Mouse (Mus musculus): ENCODE data around the gene Nudt15. TPM values are rescaled to one million over a fixed set of nuclear protein-coding genes. Genes with fewer than 3 reads are reported as not detected.

Gene Nudt15
- polyA plus RNA-seq, 1 experiment from 2014 or later, result 6.8 TPM

- H3K4me2 ChIP-seq (replicated peaks; ENCODE audit: low read depth, low read length), result peak overlapping the region; percentile 77
- H3K36me3 ChIP-seq (ENCODE audit: control insufficient read depth, insufficient read depth, low read length), result 0 out of 2 replicates have a peak, but pooled peaks cover 3% of the 10 kb centered on the region
- H3K27ac ChIP-seq (ENCODE audit: low read length), result peak overlapping the region; percentile 49
- peak overlapping the region; percentile 83 for H3K9ac ChIP-seq (replicated peaks; ENCODE audit: low read depth, low read length)
- no peaks in the 10 kb centered on the region for H3K27me3 ChIP-seq (ENCODE audit: control insufficient read depth, insufficient read depth, low read length)
- WGBS, result 4% methylated on average over 52 of the region's 61 CpGs
- H3K4me1 ChIP-seq (ENCODE audit: control insufficient read depth, insufficient read depth, low read length), result peaks cover 4% of the 10 kb centered on the region; the same call in 1 of the 2 replicates
- no peaks in the 10 kb centered on the region for H3K9me3 ChIP-seq (ENCODE audit: control insufficient read depth, low read depth, low read length)
- ATAC-seq (ENCODE audit: insufficient number of reproducible peaks, insufficient read depth, low FRiP score, low read depth), result peak; percentile 96
- H3K4me3 ChIP-seq (ENCODE audit: low read depth, low read length), result peak overlapping the region; percentile 99
Observed at GRCm38 (mm10) chr14:73552341-73553121, 4.5 kb upstream of the Nudt15 start.

DNA sequence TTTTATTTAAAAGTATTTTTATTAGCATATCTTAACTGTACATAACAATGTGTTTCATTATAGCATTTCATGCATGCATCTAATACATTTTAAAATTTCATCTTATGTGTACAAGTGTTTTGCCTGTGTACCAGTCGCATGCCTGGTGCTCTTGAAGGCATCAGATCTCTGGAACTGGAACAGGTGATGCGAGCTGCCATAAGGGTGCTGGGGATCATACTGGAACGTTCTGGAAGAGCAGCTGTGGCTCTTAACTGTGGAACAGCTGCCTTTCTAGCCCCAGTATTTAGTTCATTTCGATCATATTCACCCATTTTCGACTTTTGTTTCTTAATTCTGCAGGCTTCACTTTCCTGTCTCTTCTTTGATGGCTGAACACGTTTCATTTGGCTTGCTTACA, 3.1 kb upstream of the Nudt15 start:
- no peaks in the 10 kb centered on the region for H3K9me3 ChIP-seq (ENCODE audit: control insufficient read depth, low read depth, low read length)
- H3K9ac ChIP-seq (replicated peaks; ENCODE audit: low read depth, low read length), result no peak overlapping the region
- H3K27ac ChIP-seq (ENCODE audit: low read length), result no peak overlapping the region
- peaks cover 4% of the 10 kb centered on the region; the same call in 1 of the 2 replicates for H3K4me1 ChIP-seq (ENCODE audit: control insufficient read depth, insufficient read depth, low read length)
- H3K4me3 ChIP-seq (ENCODE audit: low read depth, low read length), result no peak overlapping the region
- no peaks in the 10 kb centered on the region for H3K36me3 ChIP-seq (ENCODE audit: control insufficient read depth, insufficient read depth, low read length)
- ATAC-seq (ENCODE audit: insufficient number of reproducible peaks, insufficient read depth, low FRiP score, low read depth), result no peak
- H3K27me3 ChIP-seq (ENCODE audit: control insufficient read depth, insufficient read depth, low read length), result no peaks in the 10 kb centered on the region
- 81% methylated on average over 6 of the region's 6 CpGs for WGBS
- H3K4me2 ChIP-seq (replicated peaks; ENCODE audit: low read depth, low read length), result no peak overlapping the region

DNA sequence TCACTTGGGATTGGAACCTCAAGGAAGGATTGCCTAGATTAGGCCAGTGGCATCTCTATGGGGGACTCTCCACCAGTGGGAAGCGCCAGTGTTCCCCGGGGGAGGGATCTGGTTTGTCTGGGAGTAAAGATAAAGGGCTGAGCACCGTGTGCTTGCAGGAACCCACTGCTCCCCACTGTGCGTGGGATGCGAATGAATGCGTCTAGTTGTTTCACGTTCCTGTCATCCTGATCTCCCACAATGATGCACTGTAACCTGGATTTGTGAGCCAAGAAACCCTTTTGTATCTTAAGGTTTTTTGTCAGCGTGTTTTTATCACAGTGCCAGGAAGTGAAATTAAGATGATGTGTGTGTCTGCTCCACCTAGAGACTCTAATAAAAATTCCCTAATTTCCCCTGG, 2.7 kb upstream of the Nudt15 start:
- H3K27me3 ChIP-seq (ENCODE audit: control insufficient read depth, insufficient read depth, low read length), result no peaks in the 10 kb centered on the region

DNA sequence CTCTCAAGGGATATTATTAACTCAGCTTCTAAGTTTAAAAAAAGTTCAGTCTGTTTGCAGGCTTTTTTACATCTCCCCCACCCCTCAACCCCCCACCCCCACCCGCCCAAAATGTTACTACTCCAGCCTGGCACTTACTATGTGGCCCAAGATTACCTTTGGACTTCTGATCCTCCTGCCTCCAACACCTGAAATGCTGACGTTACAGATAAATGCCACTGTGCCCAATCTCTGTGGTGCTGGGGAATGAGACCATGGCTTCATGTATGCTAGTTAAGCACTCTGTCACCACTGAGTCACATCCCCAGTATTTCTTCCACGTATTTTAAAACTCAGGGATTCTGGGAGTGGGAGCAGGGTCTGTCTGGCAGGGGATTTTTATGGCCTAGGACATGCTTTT, 2.2 kb upstream of the Nudt15 start:
- Histone ChIP-seq H3K4me3 (ENCODE audit: low read depth, low read length) (no peak overlapping the region), H3K27ac (ENCODE audit: low read length) (no peak overlapping the region), H3K9me3 (ENCODE audit: control insufficient read depth, low read depth, low read length) (no peaks in the 10 kb centered on the region), H3K27me3 (ENCODE audit: control insufficient read depth, insufficient read depth, low read length) (no peaks in the 10 kb centered on the region), H3K36me3 (ENCODE audit: control insufficient read depth, insufficient read depth, low read length) (no peaks in the 10 kb centered on the region), H3K4me2 (replicated peaks; ENCODE audit: low read depth, low read length) (no peak overlapping the region), H3K9ac (replicated peaks; ENCODE audit: low read depth, low read length) (no peak overlapping the region), H3K4me1 (ENCODE audit: control insufficient read depth, insufficient read depth, low read length) (peaks cover 4% of the 10 kb centered on the region; the same call in 1 of the 2 replicates)
- ATAC-seq (ENCODE audit: insufficient number of reproducible peaks, insufficient read depth, low FRiP score, low read depth), result no peak
- 59% methylated on average over 3 of the region's 3 CpGs for WGBS

More for the DNA sequence above, 2.7 kb upstream of the Nudt15 start:
- Histone ChIP-seq H3K4me1 (ENCODE audit: control insufficient read depth, insufficient read depth, low read length) (peaks cover 4% of the 10 kb centered on the region; the same call in 1 of the 2 replicates), H3K9ac (replicated peaks; ENCODE audit: low read depth, low read length) (no peak overlapping the region), H3K36me3 (ENCODE audit: control insufficient read depth, insufficient read depth, low read length) (no peaks in the 10 kb centered on the region), H3K4me3 (ENCODE audit: low read depth, low read length) (no peak overlapping the region), H3K9me3 (ENCODE audit: control insufficient read depth, low read depth, low read length) (no peaks in the 10 kb centered on the region), H3K27ac (ENCODE audit: low read length) (no peak overlapping the region), H3K4me2 (replicated peaks; ENCODE audit: low read depth, low read length) (no peak overlapping the region)
- no peak for ATAC-seq (ENCODE audit: insufficient number of reproducible peaks, insufficient read depth, low FRiP score, low read depth)
- 61% methylated on average over 8 of the region's 8 CpGs for WGBS

GRCm38 (mm10) chr14:73547034-73547433, 1.0 kb downstream of the Nudt15 start:
- Histone ChIP-seq H3K9ac (replicated peaks; ENCODE audit: low read depth, low read length) (no peak overlapping the region), H3K9me3 (ENCODE audit: control insufficient read depth, low read depth, low read length) (no peaks in the 10 kb centered on the region), H3K4me2 (replicated peaks; ENCODE audit: low read depth, low read length) (no peak overlapping the region), H3K36me3 (ENCODE audit: control insufficient read depth, insufficient read depth, low read length) (no peaks in the 10 kb centered on the region), H3K27ac (ENCODE audit: low read length) (no peak overlapping the region), H3K4me3 (ENCODE audit: low read depth, low read length) (no peak overlapping the region), H3K27me3 (ENCODE audit: control insufficient read depth, insufficient read depth, low read length) (no peaks in the 10 kb centered on the region), H3K4me1 (ENCODE audit: control insufficient read depth, insufficient read depth, low read length) (no peaks in the 10 kb centered on the region)
- WGBS, result 49% methylated on average over 4 of the region's 4 CpGs
- no peak for ATAC-seq (ENCODE audit: insufficient number of reproducible peaks, insufficient read depth, low FRiP score, low read depth)

DNA sequence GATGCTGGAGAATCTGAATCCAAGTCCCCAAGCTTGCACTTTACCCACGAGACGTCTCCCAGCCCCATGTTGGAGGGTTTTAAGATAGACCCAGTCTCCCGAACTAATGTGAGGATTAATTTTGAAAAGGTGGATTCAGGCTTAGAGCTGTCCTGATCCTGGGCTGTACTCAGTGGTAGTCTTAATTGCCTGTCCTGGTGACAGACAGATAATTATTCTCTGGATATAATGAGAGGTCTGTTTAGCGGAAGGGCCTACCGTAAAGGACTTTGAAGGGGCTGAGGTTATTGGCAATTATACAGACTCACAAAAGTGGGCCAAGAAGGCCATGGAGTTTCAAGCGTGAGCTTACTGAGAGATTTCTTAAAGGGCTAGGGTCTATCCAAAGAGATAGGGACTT, 4.3 kb downstream of the Nudt15 start:
- no peaks in the 10 kb centered on the region for H3K36me3 ChIP-seq (ENCODE audit: control insufficient read depth, insufficient read depth, low read length)
- no peak overlapping the region for H3K4me3 ChIP-seq (ENCODE audit: low read depth, low read length)
- H3K9me3 ChIP-seq (ENCODE audit: control insufficient read depth, low read depth, low read length), result no peaks in the 10 kb centered on the region
- H3K4me1 ChIP-seq (ENCODE audit: control insufficient read depth, insufficient read depth, low read length), result no peaks in the 10 kb centered on the region
- no peak for ATAC-seq (ENCODE audit: insufficient number of reproducible peaks, insufficient read depth, low FRiP score, low read depth)
- no peak overlapping the region for H3K4me2 ChIP-seq (replicated peaks; ENCODE audit: low read depth, low read length)
- H3K9ac ChIP-seq (replicated peaks; ENCODE audit: low read depth, low read length), result no peak overlapping the region
- no peak overlapping the region for H3K27ac ChIP-seq (ENCODE audit: low read length)
- no peaks in the 10 kb centered on the region for H3K27me3 ChIP-seq (ENCODE audit: control insufficient read depth, insufficient read depth, low read length)
- WGBS, result 74% methylated on average over 6 of the region's 6 CpGs

DNA sequence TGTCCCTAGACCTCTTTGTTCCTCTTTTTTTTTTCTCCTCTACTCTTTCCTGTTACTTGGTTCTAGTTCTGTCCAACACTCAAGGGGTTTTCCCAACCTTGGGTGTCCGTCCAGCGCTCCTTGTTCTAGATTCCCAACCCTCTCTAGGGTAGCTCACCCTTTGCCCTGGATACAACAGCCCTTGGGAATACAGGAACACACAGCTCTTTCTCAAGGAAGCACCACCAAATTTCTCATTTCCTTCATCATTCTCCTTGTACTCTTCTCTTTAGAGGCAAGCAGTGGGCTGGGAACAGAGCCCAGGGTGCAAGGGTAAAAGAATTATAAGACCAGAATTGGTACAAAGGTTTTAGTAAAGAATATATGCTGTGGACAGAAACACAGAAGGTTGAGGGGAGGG, 12.4 kb downstream of the Nudt15 start:
- no peak overlapping the region for H3K4me3 ChIP-seq (ENCODE audit: low read depth, low read length)
- no peaks in the 10 kb centered on the region for H3K27me3 ChIP-seq (ENCODE audit: control insufficient read depth, insufficient read depth, low read length)
- no peak overlapping the region for H3K27ac ChIP-seq (ENCODE audit: low read length)
- no peaks in the 10 kb centered on the region for H3K4me1 ChIP-seq (ENCODE audit: control insufficient read depth, insufficient read depth, low read length)
- H3K4me2 ChIP-seq (replicated peaks; ENCODE audit: low read depth, low read length), result no peak overlapping the region
- WGBS, result 94% methylated on average over 2 of the region's 2 CpGs
- no peaks in the 10 kb centered on the region for H3K36me3 ChIP-seq (ENCODE audit: control insufficient read depth, insufficient read depth, low read length)
- ATAC-seq (ENCODE audit: insufficient number of reproducible peaks, insufficient read depth, low FRiP score, low read depth), result no peak
- no peaks in the 10 kb centered on the region for H3K9me3 ChIP-seq (ENCODE audit: control insufficient read depth, low read depth, low read length)
- no peak overlapping the region for H3K9ac ChIP-seq (replicated peaks; ENCODE audit: low read depth, low read length)

- Histone ChIP-seq H3K4me1 (ENCODE audit: control insufficient read depth, insufficient read depth, low read length) (no peaks in the 10 kb centered on the region), H3K27ac (ENCODE audit: low read length) (no peak overlapping the region), H3K27me3 (ENCODE audit: control insufficient read depth, insufficient read depth, low read length) (no peaks in the 10 kb centered on the region), H3K4me3 (ENCODE audit: low read depth, low read length) (no peak overlapping the region), H3K9me3 (ENCODE audit: control insufficient read depth, low read depth, low read length) (no peaks in the 10 kb centered on the region), H3K4me2 (replicated peaks; ENCODE audit: low read depth, low read length) (no peak overlapping the region), H3K9ac (replicated peaks; ENCODE audit: low read depth, low read length) (no peak overlapping the region), H3K36me3 (ENCODE audit: control insufficient read depth, insufficient read depth, low read length) (no peaks in the 10 kb centered on the region)
- WGBS, result 64% methylated on average over 6 of the region's 6 CpGs
- no peak for ATAC-seq (ENCODE audit: insufficient number of reproducible peaks, insufficient read depth, low FRiP score, low read depth)
Observed at GRCm38 (mm10) chr14:73533755-73534465, 14.1 kb downstream of the Nudt15 start.
